Mouse (Mus musculus) lung, postnatal 0 days (tissue): ENCODE measurements around the gene Aak1. TPM values are rescaled to one million over a fixed set of nuclear protein-coding genes. Genes with fewer than 3 reads are reported as not detected.
"Not testable (repeated sequence)": the region's sequence is repeated elsewhere in the genome, so short reads cannot be mapped to it uniquely, and the experiment has no call there.

ENCODE experiments used
- ATAC-seq: fragments of 200-750 bp; cut with Nextera tagmentation; 2 replicates; pipeline ENCODE4 v1.8.0; 2017; ENCODE audit warnings: moderate library complexity
- DNase-seq: peaks from one replicate; pipeline ENCODE4 v3.0.0-alpha.2; 2016; ENCODE audit warnings: low spot score
- H3K27ac ChIP-seq: fragments of 300-500 bp; sonication (generic); 2 replicates; pipeline ENCODE4 v1.5.1; 2014; ENCODE audit warnings: antibody characterized with exemption, mild to moderate bottlenecking, low read length, mixed read lengths
- H3K27me3 ChIP-seq: fragments of 300-500 bp; sonication (generic); replicated peaks from 2 replicates; pipeline ENCODE4 v1.6.1; 2014; ENCODE audit warnings: low read length, mixed read lengths; ENCODE audit not compliant: insufficient read depth
- H3K36me3 ChIP-seq: fragments of 300-500 bp; sonication (generic); 2 replicates; pipeline ENCODE4 v1.6.1; 2014; ENCODE audit warnings: low read length, mixed read lengths; ENCODE audit not compliant: insufficient read depth
- H3K4me1 ChIP-seq: fragments of 300-500 bp; sonication (generic); 2 replicates; pipeline ENCODE4 v1.6.1; 2014; ENCODE audit warnings: antibody characterized with exemption, low read depth, low read length, mixed read lengths; ENCODE audit not compliant: insufficient read depth
- H3K4me2 ChIP-seq: fragments of 300-500 bp; sonication (generic); replicated peaks from 2 replicates; pipeline ENCODE4 v1.6.1; 2014; ENCODE audit warnings: low read depth, mild to moderate bottlenecking, low read length, moderate library complexity, mixed read lengths
- H3K4me3 ChIP-seq: fragments of 300-500 bp; sonication (generic); 2 replicates; pipeline ENCODE4 v1.5.1; 2014; ENCODE audit warnings: low read depth, low read length
- H3K9ac ChIP-seq: fragments of 300-500 bp; sonication (generic); replicated peaks from 2 replicates; pipeline ENCODE4 v1.6.1; 2014; ENCODE audit warnings: low read depth, mild to moderate bottlenecking
- H3K9me3 ChIP-seq: fragments of 300-500 bp; sonication (generic); 2 replicates; pipeline ENCODE4 v1.6.1; 2016; ENCODE audit warnings: low read length, mixed read lengths
- CTCF ChIP-seq: IDR thresholded peaks from 2 replicates; pipeline ENCODE4 v1.5.1; 2016; ENCODE audit warnings: antibody characterized with exemption, mild to moderate bottlenecking
- EP300 ChIP-seq: IDR thresholded peaks from 2 replicates; pipeline ENCODE4 v1.6.1; 2016; ENCODE audit warnings: antibody characterized with exemption, mild to moderate bottlenecking, control low read depth
- WGBS: fragments of 180-500 bp; shearing (Covaris S2); extraction: QIAGEN DNeasy Blood & Tissue Kit; methylation state at CpG from one replicate; pipeline ENCODE4 v1.1.7; 2014; 5-methylcytosine and 5-hydroxymethylcytosine counted together
- polyA plus RNA-seq: library from polyadenylated mRNA; unstranded; fragments of >200 nt; fragmentation: Nextera tagmentation; extraction: Ambion mirVana; gene quantifications from 2 replicates; pipeline ENCODE4 v1.2.1, GENCODE M21; 2015

The Aak1 gene
- polyA plus RNA-seq, 1 experiment from 2014 or later = 6.3 TPM

GRCm38 (mm10) chr6:86874711-86875375 is 25.5 kb downstream of the Aak1 start:
- Histone ChIP-seq H3K4me3 (no peak overlapping the region), H3K36me3 (no peaks in the 10 kb centered on the region), H3K9me3 (no peaks in the 10 kb centered on the region), H3K9ac (no peak overlapping the region), H3K4me2 (no peak overlapping the region), H3K27ac (peak overlapping the region; percentile 27), H3K4me1 (peaks cover 6% of the 10 kb centered on the region; the same call in 1 of the 2 replicates), H3K27me3 (no peaks in the 10 kb centered on the region)
- ATAC-seq (peak; percentile 80), DNase-seq (peak; percentile 73)
- 66% methylated on average over 6 of the region's 6 CpGs for WGBS
- TF ChIP-seq CTCF (peak; percentile 27), EP300 (no peak)

- 58% methylated on average over 1 of the region's 1 CpGs for WGBS
- Histone ChIP-seq H3K36me3 (no peaks in the 10 kb centered on the region), H3K4me2 (no peak overlapping the region), H3K9me3 (no peaks in the 10 kb centered on the region), H3K27me3 (no peaks in the 10 kb centered on the region), H3K4me1 (peaks cover 6% of the 10 kb centered on the region; the same call in 1 of the 2 replicates), H3K9ac (no peak overlapping the region), H3K27ac (no peak overlapping the region), H3K4me3 (no peak overlapping the region)
- DNase-seq (no peak), ATAC-seq (no peak)
- no peak for TF ChIP-seq EP300
- TF ChIP-seq CTCF = no peak
Observed at GRCm38 (mm10) chr6:86876451-86876850, 27.1 kb downstream of the Aak1 start.

- H3K4me3 ChIP-seq, ATAC-seq, H3K27ac ChIP-seq, H3K4me1 ChIP-seq, DNase-seq, H3K36me3 ChIP-seq, H3K4me2 ChIP-seq, H3K9me3 ChIP-seq, H3K27me3 ChIP-seq, H3K9ac ChIP-seq: not testable (repeated sequence)
- TF ChIP-seq CTCF = peak; percentile 9; the same call in 1 of the 2 replicates
- WGBS = 70% methylated on average over 3 of the region's 3 CpGs
Observed at GRCm38 (mm10) chr6:86878656-86879055, 29.3 kb downstream of the Aak1 start.

GRCm38 (mm10) chr6:86879314-86879713 is 30.0 kb downstream of the Aak1 start:
- no peak overlapping the region for H3K27ac ChIP-seq
- ATAC-seq = no peak
- 63% methylated on average over 4 of the region's 4 CpGs for WGBS

GRCm38 (mm10) chr6:86884230-86884629 is 34.9 kb downstream of the Aak1 start:
- TF ChIP-seq EP300 (no peak), CTCF (no peak)
- no peak for ATAC-seq
- no peak overlapping the region for H3K9ac ChIP-seq
- H3K27ac ChIP-seq = no peak overlapping the region
- H3K9me3 ChIP-seq = no peaks in the 10 kb centered on the region
- DNase-seq = no peak
- 69% methylated on average over 2 of the region's 2 CpGs for WGBS
- no peak overlapping the region for H3K4me2 ChIP-seq
- H3K4me1 ChIP-seq = no peaks in the 10 kb centered on the region
- H3K36me3 ChIP-seq = no peaks in the 10 kb centered on the region
- H3K27me3 ChIP-seq = no peaks in the 10 kb centered on the region
- H3K4me3 ChIP-seq = no peak overlapping the region

More at GRCm38 (mm10) chr6:86879314-86879713, 30.0 kb downstream of the Aak1 start:
- no peak overlapping the region for H3K9ac ChIP-seq
- DNase-seq = peak; percentile 41
- no peaks in the 10 kb centered on the region for H3K36me3 ChIP-seq
- no peak overlapping the region for H3K4me3 ChIP-seq
- H3K9me3 ChIP-seq = no peaks in the 10 kb centered on the region
- TF ChIP-seq CTCF (no peak), EP300 (no peak)
- no peaks in the 10 kb centered on the region for H3K27me3 ChIP-seq
- no peak overlapping the region for H3K4me2 ChIP-seq
- peaks cover 6% of the 10 kb centered on the region; the same call in 1 of the 2 replicates for H3K4me1 ChIP-seq

- no peak for TF ChIP-seq CTCF
- TF ChIP-seq EP300 = no peak
- Histone ChIP-seq H3K9ac (no peak overlapping the region), H3K4me1 (no peaks in the 10 kb centered on the region), H3K4me3 (no peak overlapping the region), H3K27me3 (no peaks in the 10 kb centered on the region), H3K4me2 (no peak overlapping the region), H3K36me3 (no peaks in the 10 kb centered on the region), H3K27ac (no peak overlapping the region), H3K9me3 (no peaks in the 10 kb centered on the region)
- 69% methylated on average over 6 of the region's 6 CpGs for WGBS
- DNase-seq = no peak
- no peak for ATAC-seq
Observed at GRCm38 (mm10) chr6:86884746-86885145, 35.4 kb downstream of the Aak1 start.
